Mouse (Mus musculus) neural tube, embryonic 11.5 days (tissue): Measurements from ENCODE around the gene Rdh19. TPM values are rescaled to one million over a fixed set of nuclear protein-coding genes. Genes with fewer than 3 reads are reported as not detected.

Source experiments
- ATAC-seq: fragments of 200-750 bp; cut with Nextera tagmentation; 2 replicates; pipeline ENCODE4 v1.8.0; 2017; ENCODE audit warnings: moderate number of reproducible peaks, mild to moderate bottlenecking, moderate TSS enrichment, moderate library complexity; ENCODE audit not compliant: insufficient read depth, low FRiP score, low TSS enrichment
- DNase-seq: peaks from one replicate; pipeline ENCODE4 v3.0.0-alpha.2; 2015; ENCODE audit warnings: low spot score
- H3K27ac ChIP-seq: fragments of 300-500 bp; sonication (generic); 2 replicates; pipeline ENCODE4 v1.5.1; 2014; ENCODE audit warnings: low read depth, mild to moderate bottlenecking, low read length
- H3K27me3 ChIP-seq: fragments of 300-500 bp; sonication (generic); 2 replicates; pipeline ENCODE4 v1.6.1; 2014; ENCODE audit warnings: mild to moderate bottlenecking, low read length, mixed read lengths; ENCODE audit not compliant: control insufficient read depth, insufficient read depth
- H3K36me3 ChIP-seq: fragments of 300-500 bp; sonication (generic); 2 replicates; pipeline ENCODE4 v1.6.1; 2014; ENCODE audit warnings: mild to moderate bottlenecking, low read length, moderate library complexity, mixed read lengths; ENCODE audit not compliant: control insufficient read depth, insufficient read depth
- H3K4me1 ChIP-seq: fragments of 300-500 bp; sonication (generic); 2 replicates; pipeline ENCODE4 v1.6.1; 2014; ENCODE audit warnings: low read length, mixed read lengths; ENCODE audit not compliant: control insufficient read depth, insufficient read depth
- H3K4me2 ChIP-seq: fragments of 300-500 bp; sonication (generic); 2 replicates; pipeline ENCODE4 v1.6.1; 2014; ENCODE audit warnings: low read depth, mild to moderate bottlenecking, moderate library complexity
- H3K4me3 ChIP-seq: fragments of 300-500 bp; sonication (generic); 2 replicates; pipeline ENCODE4 v1.5.1; 2014; ENCODE audit warnings: low read depth, low read length
- H3K9ac ChIP-seq: fragments of 300-500 bp; sonication (generic); 2 replicates; pipeline ENCODE4 v1.6.1; 2014; ENCODE audit warnings: mild to moderate bottlenecking, low read length
- H3K9me3 ChIP-seq: fragments of 300-500 bp; sonication (generic); 2 replicates; pipeline ENCODE4 v1.6.1; 2016; ENCODE audit warnings: low read length; ENCODE audit not compliant: control insufficient read depth
- WGBS: fragments of 180-500 bp; shearing (Covaris S2); extraction: QIAGEN DNeasy Blood & Tissue Kit; methylation state at CpG from one replicate; pipeline ENCODE4 v1.1.7; 2014; 5-methylcytosine and 5-hydroxymethylcytosine counted together
- polyA plus RNA-seq: library from polyadenylated mRNA; unstranded; fragments of >200 nt; fragmentation: Nextera tagmentation; extraction: Ambion mirVana; gene quantifications from 2 replicates; pipeline ENCODE4 v1.2.1, GENCODE M21; 2014

Rdh19 gene
- polyA plus RNA-seq, 1 experiment from 2014 or later = not detected

- no peak overlapping the region for H3K27ac ChIP-seq
- H3K4me3 ChIP-seq = no peak overlapping the region
- H3K36me3 ChIP-seq = no peaks in the 10 kb centered on the region
- no peaks in the 10 kb centered on the region for H3K27me3 ChIP-seq
- no peaks in the 10 kb centered on the region for H3K4me1 ChIP-seq
- DNase-seq = no peak
- H3K9me3 ChIP-seq = no peaks in the 10 kb centered on the region
- H3K9ac ChIP-seq = no peak overlapping the region
- H3K4me2 ChIP-seq = no peak overlapping the region
- 82% methylated on average over 7 of the region's 7 CpGs for WGBS
- no peak for ATAC-seq
These were observed 55.2 kb downstream of the Rdh19 start for GRCm38 (mm10) chr10:127904718-127905446.

- DNase-seq = no peak
- Histone ChIP-seq H3K4me1 (no peaks in the 10 kb centered on the region), H3K36me3 (no peaks in the 10 kb centered on the region), H3K27ac (no peak overlapping the region), H3K9me3 (no peaks in the 10 kb centered on the region), H3K4me3 (no peak overlapping the region), H3K4me2 (no peak overlapping the region), H3K27me3 (no peaks in the 10 kb centered on the region), H3K9ac (no peak overlapping the region)
- 55% methylated on average over 2 of the region's 2 CpGs for WGBS
- no peak for ATAC-seq
These were observed 56.4 kb downstream of the Rdh19 start for GRCm38 (mm10) chr10:127906138-127906537.

- H3K9me3 ChIP-seq = no peaks in the 10 kb centered on the region
- H3K4me3 ChIP-seq = no peak overlapping the region
- no peak overlapping the region for H3K27ac ChIP-seq
- no peaks in the 10 kb centered on the region for H3K27me3 ChIP-seq
- H3K36me3 ChIP-seq = no peaks in the 10 kb centered on the region
- no peak overlapping the region for H3K9ac ChIP-seq
- no peak for ATAC-seq
- H3K4me1 ChIP-seq = no peaks in the 10 kb centered on the region
- DNase-seq = no peak
- H3K4me2 ChIP-seq = no peak overlapping the region
These were observed 57.7 kb downstream of the Rdh19 start for GRCm38 (mm10) chr10:127907386-127907951.

Other genes with a start within 250 kb of the Rdh19 start
- gene Lrp1, start 228.8 kb upstream of the Rdh19 start, polyA plus RNA-seq = 60.2 and 68.2 TPM in 2 replicates
- 6.1 and 6.8 TPM in 2 replicates for gene Stat6, start 206.9 kb upstream of the Rdh19 start, polyA plus RNA-seq
- gene Nemp1, start 183.0 kb upstream of the Rdh19 start, polyA plus RNA-seq = 9.3 and 10.6 TPM in 2 replicates
- gene Nab2, start 181.4 kb upstream of the Rdh19 start, polyA plus RNA-seq = 6.2 and 7.8 TPM in 2 replicates
- 0.56 and 0.76 TPM in 2 replicates for gene Myo1a, start 144.8 kb upstream of the Rdh19 start, polyA plus RNA-seq
- 0.49 and 0.57 TPM in 2 replicates for gene Tac2, start 125.5 kb upstream of the Rdh19 start, polyA plus RNA-seq
- 7.0 and 8.0 TPM in 2 replicates for gene Zbtb39, start 110.4 kb upstream of the Rdh19 start, polyA plus RNA-seq
- gene Gpr182, start 98.2 kb upstream of the Rdh19 start, polyA plus RNA-seq = 0.29 and 0.38 TPM in 2 replicates
- not detected in 2 replicates for gene Rdh1, start 90.2 kb upstream of the Rdh19 start, polyA plus RNA-seq
- gene Rdh16f1, start 90.1 kb upstream of the Rdh19 start, polyA plus RNA-seq = 0.13 TPM in 1 of 2 replicates, not detected in the other
- gene Rdh9, start 73.5 kb upstream of the Rdh19 start, polyA plus RNA-seq = not detected in 2 replicates
- not detected in 2 replicates for gene Rdh16, start 48.8 kb upstream of the Rdh19 start, polyA plus RNA-seq
- gene Rdh16f2, start 16.5 kb downstream of the Rdh19 start, polyA plus RNA-seq = not detected in 2 replicates
- not detected in 2 replicates for gene Rdh7, start 38.9 kb downstream of the Rdh19 start, polyA plus RNA-seq
- gene Sdr9c7, start 48.6 kb downstream of the Rdh19 start, polyA plus RNA-seq = not detected in 2 replicates
- not detected in 2 replicates for gene Hsd17b6, start 157.7 kb downstream of the Rdh19 start, polyA plus RNA-seq
- gene Prim1, start 165.2 kb downstream of the Rdh19 start, polyA plus RNA-seq = 85.0 and 91.4 TPM in 2 replicates
- gene Naca, start 185.6 kb downstream of the Rdh19 start, polyA plus RNA-seq = 854 and 893 TPM in 2 replicates
- 584 and 611 TPM in 2 replicates for gene Ptges3, start 209.0 kb downstream of the Rdh19 start, polyA plus RNA-seq
- gene Atp5b, start 233.3 kb downstream of the Rdh19 start, polyA plus RNA-seq = 2,381 and 2,418 TPM in 2 replicates
- gene Baz2a, start 241.6 kb downstream of the Rdh19 start, polyA plus RNA-seq = 20.3 and 23.5 TPM in 2 replicates